Mouse (Mus musculus) thymus, postnatal 14 days (tissue): ENCODE measurements around the gene Tm9sf3.

Experiments used
- DNase-seq: peaks from one replicate; pipeline ENCODE4 v3.0.0; 2021

The Tm9sf3 gene

GRCm38 (mm10) chr19:41164447-41165095 is 99.2 kb downstream of the Tm9sf3 start:
- DNase-seq = no peak
